Mouse (Mus musculus) lung, postnatal 0 days (tissue): ENCODE data around the gene Arpc2. TPM values are rescaled to one million over a fixed set of nuclear protein-coding genes. Genes with fewer than 3 reads are reported as not detected.

Experiments
- ATAC-seq: fragments of 200-750 bp; cut with Nextera tagmentation; 2 replicates; pipeline ENCODE4 v1.8.0; 2017; ENCODE audit warnings: moderate library complexity
- DNase-seq: peaks from one replicate; pipeline ENCODE4 v3.0.0-alpha.2; 2016; ENCODE audit warnings: low spot score
- H3K27ac ChIP-seq: fragments of 300-500 bp; sonication (generic); 2 replicates; pipeline ENCODE4 v1.5.1; 2014; ENCODE audit warnings: antibody characterized with exemption, mild to moderate bottlenecking, low read length, mixed read lengths
- H3K27me3 ChIP-seq: fragments of 300-500 bp; sonication (generic); replicated peaks from 2 replicates; pipeline ENCODE4 v1.6.1; 2014; ENCODE audit warnings: low read length, mixed read lengths; ENCODE audit not compliant: insufficient read depth
- H3K36me3 ChIP-seq: fragments of 300-500 bp; sonication (generic); 2 replicates; pipeline ENCODE4 v1.6.1; 2014; ENCODE audit warnings: low read length, mixed read lengths; ENCODE audit not compliant: insufficient read depth
- H3K4me1 ChIP-seq: fragments of 300-500 bp; sonication (generic); 2 replicates; pipeline ENCODE4 v1.6.1; 2014; ENCODE audit warnings: antibody characterized with exemption, low read depth, low read length, mixed read lengths; ENCODE audit not compliant: insufficient read depth
- H3K4me2 ChIP-seq: fragments of 300-500 bp; sonication (generic); replicated peaks from 2 replicates; pipeline ENCODE4 v1.6.1; 2014; ENCODE audit warnings: low read depth, mild to moderate bottlenecking, low read length, moderate library complexity, mixed read lengths
- H3K4me3 ChIP-seq: fragments of 300-500 bp; sonication (generic); 2 replicates; pipeline ENCODE4 v1.5.1; 2014; ENCODE audit warnings: low read depth, low read length
- H3K9ac ChIP-seq: fragments of 300-500 bp; sonication (generic); replicated peaks from 2 replicates; pipeline ENCODE4 v1.6.1; 2014; ENCODE audit warnings: low read depth, mild to moderate bottlenecking
- H3K9me3 ChIP-seq: fragments of 300-500 bp; sonication (generic); 2 replicates; pipeline ENCODE4 v1.6.1; 2016; ENCODE audit warnings: low read length, mixed read lengths
- CTCF ChIP-seq: IDR thresholded peaks from 2 replicates; pipeline ENCODE4 v1.5.1; 2016; ENCODE audit warnings: antibody characterized with exemption, mild to moderate bottlenecking
- EP300 ChIP-seq: IDR thresholded peaks from 2 replicates; pipeline ENCODE4 v1.6.1; 2016; ENCODE audit warnings: antibody characterized with exemption, mild to moderate bottlenecking, control low read depth
- WGBS: fragments of 180-500 bp; shearing (Covaris S2); extraction: QIAGEN DNeasy Blood & Tissue Kit; methylation state at CpG from one replicate; pipeline ENCODE4 v1.1.7; 2014; 5-methylcytosine and 5-hydroxymethylcytosine counted together
- microRNA counts: library from miRNA; unstranded; fragments of <30 nt; microRNA quantifications from one replicate; lab custom pipeline; 2015
- microRNA-seq: library from miRNA; unstranded; fragments of <30 nt; microRNA quantifications from one replicate; pipeline ENCODE4, GENCODE M21; 2016
- polyA plus RNA-seq: library from polyadenylated mRNA; unstranded; fragments of >200 nt; fragmentation: Nextera tagmentation; extraction: Ambion mirVana; gene quantifications from 2 replicates; pipeline ENCODE4 v1.2.1, GENCODE M21; 2015

Arpc2 gene
- polyA plus RNA-seq, 1 experiment from 2014 or later = 465 TPM

GRCm38 (mm10) chr1:74314796-74315195 is 78.9 kb downstream of the Arpc2 start:
- no peak for TF ChIP-seq EP300
- no peak for TF ChIP-seq CTCF

GRCm38 (mm10) chr1:74316114-74316827 is 80.4 kb downstream of the Arpc2 start:
- Histone ChIP-seq H3K27ac (no peak overlapping the region), H3K4me3 (no peak overlapping the region), H3K27me3 (no peaks in the 10 kb centered on the region), H3K9ac (no peak overlapping the region), H3K9me3 (no peaks in the 10 kb centered on the region), H3K36me3 (no peaks in the 10 kb centered on the region), H3K4me1 (no peaks in the 10 kb centered on the region), H3K4me2 (no peak overlapping the region)
- DNase-seq = no peak
- TF ChIP-seq EP300 = no peak
- TF ChIP-seq CTCF = no peak
- peak; percentile 52; the same call in 1 of the 2 replicates for ATAC-seq
- 49% methylated on average over 4 of the region's 4 CpGs for WGBS

More at GRCm38 (mm10) chr1:74314796-74315195, 78.9 kb downstream of the Arpc2 start:
- WGBS = 65% methylated on average over 3 of the region's 3 CpGs
- Histone ChIP-seq H3K4me3 (no peak overlapping the region), H3K9me3 (no peaks in the 10 kb centered on the region), H3K27me3 (no peaks in the 10 kb centered on the region), H3K9ac (no peak overlapping the region), H3K4me1 (no peaks in the 10 kb centered on the region), H3K36me3 (no peaks in the 10 kb centered on the region), H3K27ac (no peak overlapping the region), H3K4me2 (no peak overlapping the region)
- no peak for ATAC-seq
- no peak for DNase-seq

MicroRNAs encoded within 50 kb of the gene (microRNA counts, 519-probe panel; counts per million panel counts)
- microRNA mmu-miR-1928 (lab: Ali Mortazavi, UCI) = not detected

Small RNAs within 50 kb of the gene (microRNA-seq; reads per million reads assigned to microRNA genes)
- gene Mir1928 = not detected

Other genes with a start within 250 kb of the Arpc2 start
- 184 and 185 TPM in 2 replicates for gene Tns1, start 111.6 kb upstream of the Arpc2 start, polyA plus RNA-seq
- 0.42 and 0.43 TPM in 2 replicates for gene Rufy4, start 110.5 kb upstream of the Arpc2 start, polyA plus RNA-seq
- gene Cxcr2, start 82.1 kb upstream of the Arpc2 start, polyA plus RNA-seq = 1.9 and 2.4 TPM in 2 replicates
- not detected in 2 replicates for gene Cxcr1, start 41.5 kb upstream of the Arpc2 start, polyA plus RNA-seq
- gene Gpbar1, start 42.5 kb downstream of the Arpc2 start, polyA plus RNA-seq = 0.18 and 0.30 TPM in 2 replicates
- gene Aamp, start 48.7 kb downstream of the Arpc2 start, polyA plus RNA-seq = 213 and 214 TPM in 2 replicates
- gene Pnkd, start 48.8 kb downstream of the Arpc2 start, polyA plus RNA-seq = 88.7 and 91.4 TPM in 2 replicates
- 148 and 149 TPM in 2 replicates for gene Tmbim1, start 69.5 kb downstream of the Arpc2 start, polyA plus RNA-seq
- 3.4 and 5.1 TPM in 2 replicates for gene Catip, start 126.0 kb downstream of the Arpc2 start, polyA plus RNA-seq
- 4.6 and 4.8 TPM in 2 replicates for gene Slc11a1, start 139.1 kb downstream of the Arpc2 start, polyA plus RNA-seq
- 72.5 and 75.0 TPM in 2 replicates for gene Ctdsp1, start 155.4 kb downstream of the Arpc2 start, polyA plus RNA-seq
- gene Vil1, start 173.3 kb downstream of the Arpc2 start, polyA plus RNA-seq = 0.75 and 1.3 TPM in 2 replicates